Mouse (Mus musculus) hindbrain, embryonic 11.5 days (tissue): ENCODE measurements around the gene Tmem52b. TPM values are rescaled to one million over a fixed set of nuclear protein-coding genes. Genes with fewer than 3 reads are reported as not detected.

ENCODE experiments used
- ATAC-seq: fragments of 200-750 bp; cut with Nextera tagmentation; 2 replicates; pipeline ENCODE4 v1.8.0; 2017; ENCODE audit warnings: mild to moderate bottlenecking, moderate TSS enrichment, moderate library complexity; ENCODE audit not compliant: low FRiP score
- DNase-seq: peaks from one replicate; pipeline ENCODE4 v3.0.0-alpha.2; 2015; ENCODE audit warnings: low spot score
- H3K27ac ChIP-seq: fragments of 300-500 bp; sonication (generic); 2 replicates; pipeline ENCODE4 v1.5.1; 2014; ENCODE audit warnings: mild to moderate bottlenecking, low read depth, low read length
- H3K27me3 ChIP-seq: fragments of 300-500 bp; sonication (generic); 2 replicates; pipeline ENCODE4 v1.6.1; 2014; ENCODE audit warnings: mild to moderate bottlenecking, low read length, moderate library complexity, mixed read lengths; ENCODE audit not compliant: control insufficient read depth, insufficient read depth
- H3K36me3 ChIP-seq: fragments of 300-500 bp; sonication (generic); 2 replicates; pipeline ENCODE4 v1.6.1; 2014; ENCODE audit warnings: mild to moderate bottlenecking, low read length, moderate library complexity, mixed read lengths; ENCODE audit not compliant: control insufficient read depth, insufficient read depth
- H3K4me1 ChIP-seq: fragments of 300-500 bp; sonication (generic); replicated peaks from 2 replicates; pipeline ENCODE4 v1.6.1; 2014; ENCODE audit warnings: low read length, mixed read lengths; ENCODE audit not compliant: control insufficient read depth, insufficient read depth
- H3K4me2 ChIP-seq: fragments of 300-500 bp; sonication (generic); replicated peaks from 2 replicates; pipeline ENCODE4 v1.6.1; 2014; ENCODE audit warnings: mild to moderate bottlenecking, low read depth, low read length
- H3K4me3 ChIP-seq: fragments of 300-500 bp; sonication (generic); 2 replicates; pipeline ENCODE4 v1.5.1; 2014; ENCODE audit warnings: low read depth, low read length
- H3K9ac ChIP-seq: fragments of 300-500 bp; sonication (generic); 2 replicates; pipeline ENCODE4 v1.6.1; 2014; ENCODE audit warnings: low read depth, low read length
- H3K9me3 ChIP-seq: fragments of 300-500 bp; sonication (generic); 2 replicates; pipeline ENCODE4 v1.6.1; 2016; ENCODE audit warnings: low read length; ENCODE audit not compliant: control insufficient read depth
- WGBS: fragments of 180-500 bp; shearing (Covaris S2); extraction: QIAGEN DNeasy Blood & Tissue Kit; methylation state at CpG from one replicate; pipeline ENCODE4 v1.1.7; 2014; 5-methylcytosine and 5-hydroxymethylcytosine counted together
- polyA plus RNA-seq: library from polyadenylated mRNA; unstranded; fragments of >200 nt; fragmentation: Nextera tagmentation; extraction: Ambion mirVana; gene quantifications from 2 replicates; pipeline ENCODE4 v1.2.1, GENCODE M21; 2014

Gene Tmem52b
- polyA plus RNA-seq, 1 experiment from 2014 or later = not detected

GRCm38 (mm10) chr6:129503471-129503870, 8.9 kb upstream of the Tmem52b start:
- H3K4me1 ChIP-seq = no peaks in the 10 kb centered on the region
- no peak overlapping the region for H3K9ac ChIP-seq
- DNase-seq (no peak), ATAC-seq (no peak)
- no peak overlapping the region for H3K4me3 ChIP-seq
- H3K36me3 ChIP-seq = no peaks in the 10 kb centered on the region
- no peak overlapping the region for H3K4me2 ChIP-seq
- no peak overlapping the region for H3K27ac ChIP-seq
- H3K27me3 ChIP-seq = no peaks in the 10 kb centered on the region
- H3K9me3 ChIP-seq = no peaks in the 10 kb centered on the region
- 89% methylated on average over 2 of the region's 2 CpGs for WGBS

- no peak within 1 kb of the TSS for H3K27ac ChIP-seq
- no peak for ATAC-seq
- H3K4me1 ChIP-seq = no peaks in the 10 kb centered on the region
Observed at GRCm38 (mm10) chr6:129507024-129507423, 5.3 kb upstream of the Tmem52b start, which contains the start of gene Olr1. TSS of gene Olr1 (minus strand) at chr6:129507165.

GRCm38 (mm10) chr6:129510120-129510911, 2.0 kb upstream of the Tmem52b start:
- ATAC-seq (no peak), DNase-seq (no peak)
- no peaks in the 10 kb centered on the region for H3K27me3 ChIP-seq
- no peak overlapping the region for H3K27ac ChIP-seq
- WGBS = 73% methylated on average over 6 of the region's 6 CpGs
- no peaks in the 10 kb centered on the region for H3K4me1 ChIP-seq
- no peak overlapping the region for H3K4me2 ChIP-seq
- no peak overlapping the region for H3K4me3 ChIP-seq
- H3K9ac ChIP-seq = no peak overlapping the region
- no peaks in the 10 kb centered on the region for H3K9me3 ChIP-seq
- no peaks in the 10 kb centered on the region for H3K36me3 ChIP-seq

More at GRCm38 (mm10) chr6:129507024-129507423, 5.3 kb upstream of the Tmem52b start, which contains the start of gene Olr1:
- no peak for DNase-seq
- Histone ChIP-seq H3K4me2 (no peak within 1 kb of the TSS), H3K36me3 (no peaks in the 10 kb centered on the region), H3K27me3 (no peaks in the 10 kb centered on the region), H3K9me3 (no peaks in the 10 kb centered on the region), H3K4me3 (no peak within 1 kb of the TSS), H3K9ac (no peak within 1 kb of the TSS)
- 88% methylated on average over 9 of the region's 9 CpGs for WGBS

- Histone ChIP-seq H3K4me1 (no peaks in the 10 kb centered on the region), H3K9me3 (no peaks in the 10 kb centered on the region), H3K4me3 (no peak overlapping the region), H3K9ac (no peak overlapping the region), H3K27me3 (no peaks in the 10 kb centered on the region), H3K27ac (no peak overlapping the region), H3K4me2 (no peak overlapping the region), H3K36me3 (no peaks in the 10 kb centered on the region)
- ATAC-seq (no peak), DNase-seq (no peak)
- WGBS = 73% methylated on average over 8 of the region's 8 CpGs
Observed at GRCm38 (mm10) chr6:129512868-129513267, 513 bp downstream of the Tmem52b start.

GRCm38 (mm10) chr6:129513409-129513808, 1.1 kb downstream of the Tmem52b start:
- Histone ChIP-seq H3K9me3 (no peaks in the 10 kb centered on the region), H3K4me3 (no peak overlapping the region), H3K9ac (no peak overlapping the region), H3K27me3 (no peaks in the 10 kb centered on the region), H3K36me3 (no peaks in the 10 kb centered on the region), H3K4me1 (no peaks in the 10 kb centered on the region), H3K27ac (no peak overlapping the region), H3K4me2 (no peak overlapping the region)
- ATAC-seq = no peak
- no peak for DNase-seq
- WGBS = 69% methylated on average over 1 of the region's 1 CpGs

- Histone ChIP-seq H3K4me2 (no peak overlapping the region), H3K36me3 (no peaks in the 10 kb centered on the region), H3K9me3 (no peaks in the 10 kb centered on the region), H3K27me3 (no peaks in the 10 kb centered on the region), H3K9ac (no peak overlapping the region), H3K27ac (no peak overlapping the region), H3K4me3 (no peak overlapping the region), H3K4me1 (no peaks in the 10 kb centered on the region)
- no peak for ATAC-seq
- DNase-seq = no peak
- 83% methylated on average over 2 of the region's 2 CpGs for WGBS
Observed at GRCm38 (mm10) chr6:129514376-129514775, 2.0 kb downstream of the Tmem52b start.

- Histone ChIP-seq H3K27me3 (no peaks in the 10 kb centered on the region), H3K27ac (no peak overlapping the region), H3K4me2 (no peak overlapping the region), H3K9me3 (no peaks in the 10 kb centered on the region), H3K36me3 (no peaks in the 10 kb centered on the region), H3K4me3 (no peak overlapping the region), H3K9ac (no peak overlapping the region), H3K4me1 (no peaks in the 10 kb centered on the region)
- DNase-seq = no peak
- 92% methylated on average over 3 of the region's 3 CpGs for WGBS
- ATAC-seq = no peak
Observed at GRCm38 (mm10) chr6:129515068-129515467, 2.7 kb downstream of the Tmem52b start.

- H3K9ac ChIP-seq = no peak overlapping the region
- no peak overlapping the region for H3K4me2 ChIP-seq
- ATAC-seq = no peak
- H3K9me3 ChIP-seq = no peaks in the 10 kb centered on the region
- H3K4me1 ChIP-seq = no peaks in the 10 kb centered on the region
- no peaks in the 10 kb centered on the region for H3K36me3 ChIP-seq
- no peaks in the 10 kb centered on the region for H3K27me3 ChIP-seq
- no peak overlapping the region for H3K27ac ChIP-seq
- 91% methylated on average over 10 of the region's 10 CpGs for WGBS
- H3K4me3 ChIP-seq = no peak overlapping the region
- no peak for DNase-seq
Observed at GRCm38 (mm10) chr6:129516388-129516787, 4.0 kb downstream of the Tmem52b start.

- DNase-seq (peak; percentile 35), ATAC-seq (peak; percentile 65; the same call in 1 of the 2 replicates)
- Histone ChIP-seq H3K36me3 (no peaks in the 10 kb centered on the region), H3K4me2 (no peak overlapping the region), H3K4me1 (no peaks in the 10 kb centered on the region), H3K9ac (no peak overlapping the region), H3K27me3 (no peaks in the 10 kb centered on the region), H3K27ac (no peak overlapping the region), H3K4me3 (no peak overlapping the region), H3K9me3 (no peaks in the 10 kb centered on the region)
- WGBS = 46% methylated on average over 2 of the region's 2 CpGs
Observed at GRCm38 (mm10) chr6:129517752-129518408, 5.5 kb downstream of the Tmem52b start.
